Mouse (Mus musculus) liver, postnatal 0 days (tissue): ENCODE results near the gene Hspa1a.

Source experiments
- CTCF ChIP-seq: sonication (generic); IDR thresholded peaks from 2 replicates; pipeline ENCODE4 v1.5.1; 2016; ENCODE audit warnings: antibody characterized with exemption, low read depth
- EP300 ChIP-seq: IDR thresholded peaks from 2 replicates; pipeline ENCODE4 v1.6.1; 2016; ENCODE audit warnings: antibody characterized with exemption, low read depth, mild to moderate bottlenecking

- TF ChIP-seq CTCF = no peak
- TF ChIP-seq EP300 = no peak
Measured at GRCm38 (mm10) chr17:34949553-34949969, 22.4 kb downstream of the Hspa1a start.
